ENCODE assay signal across 8 mouse cellular contexts in the genomic region with DNA sequence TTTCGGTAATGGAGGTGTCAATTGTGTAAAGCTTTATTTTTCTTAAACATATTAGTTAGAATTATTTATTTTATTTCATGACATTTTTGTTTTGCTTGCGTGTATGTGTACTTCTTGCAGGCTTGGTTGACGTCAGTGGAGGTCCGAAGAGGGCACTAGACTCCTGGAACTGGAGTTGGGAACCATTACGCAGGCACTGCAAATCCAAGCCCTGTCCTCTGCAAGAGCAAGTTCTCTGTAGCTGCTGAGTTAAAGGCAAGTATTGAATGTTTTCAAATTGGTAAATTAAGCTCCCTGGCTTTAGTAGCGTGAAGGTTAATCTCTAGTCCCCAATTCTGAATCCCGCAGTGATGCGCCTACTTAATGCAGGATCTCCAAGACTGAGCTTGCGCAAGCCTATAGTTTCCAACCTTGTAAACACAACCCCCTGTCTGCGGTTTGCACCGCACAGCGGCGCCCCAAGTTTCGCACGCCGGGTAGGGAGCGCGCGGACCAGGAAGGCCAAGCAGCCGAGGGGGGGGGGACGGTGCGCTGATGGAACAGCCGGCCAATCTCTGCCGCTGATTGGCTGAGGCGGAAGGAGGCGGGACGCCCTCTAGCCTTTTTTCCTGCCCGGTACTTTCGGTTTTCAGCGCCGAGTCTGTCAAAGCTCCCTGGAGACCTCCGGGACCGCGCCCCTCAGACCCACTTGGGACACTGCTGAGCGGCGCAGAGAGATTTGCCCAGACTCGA. TPM values are rescaled to one million over a fixed set of nuclear protein-coding genes. Genes with fewer than 3 reads are reported as not detected.
DNase-seq lines count a peak whose midpoint lies in the region; ATAC-seq and TF ChIP-seq lines count a peak whose summit lies in the region.

A gene (plus strand): TSS at position 581 of the 732 bp plus-strand sequence.

- peak within 1 kb of the TSS; percentile 87 for H3K4me2 ChIP-seq in kidney, embryonic 15.5 days

- WGBS in heart, embryonic 10.5 days, result 5% methylated on average over 37 of the region's 37 CpGs
- 4% methylated on average over 36 of the region's 37 CpGs for WGBS in kidney, embryonic 15.5 days

- H3K27me3 ChIP-seq in heart, embryonic 10.5 days (ENCODE audit: insufficient read depth, poor library complexity, severe bottlenecking), result no peaks in the 10 kb centered on the region
- no peaks in the 10 kb centered on the region for H3K27me3 ChIP-seq in kidney, embryonic 15.5 days

- TF ChIP-seq POLR2A in bone marrow macrophage, adult 2 months (IDR thresholded peaks at IDR 0.05; ENCODE audit: borderline replicate concordance, low read depth, low read length), result no peak
- peak; percentile 69 for TF ChIP-seq POLR2A in embryonic fibroblast, embryonic 13.5 days (IDR thresholded peaks at IDR 0.05; ENCODE audit: low read depth, low read length)

- peaks cover 12% of the 10 kb centered on the region for H3K4me1 ChIP-seq in bone marrow macrophage, adult 2 months (ENCODE audit: control insufficient read depth, insufficient read depth, low read length)
- 0 out of 2 replicates have a peak, but pooled peaks cover 3% of the 10 kb centered on the region for H3K4me1 ChIP-seq in embryonic fibroblast, embryonic 13.5 days (ENCODE audit: control insufficient read depth, insufficient read depth, low read length)
- no peaks in the 10 kb centered on the region for H3K4me1 ChIP-seq in heart, embryonic 10.5 days
- H3K4me1 ChIP-seq in kidney, embryonic 15.5 days, result peaks cover 10% of the 10 kb centered on the region

- peak; percentile 95 for ATAC-seq in kidney, embryonic 15.5 days (replicated peaks; ENCODE audit: low FRiP score)
- peak; percentile 82 for ATAC-seq in monocyte, adult 5-6 weeks (replicated peaks; ENCODE audit: insufficient number of reproducible peaks, low FRiP score, low TSS enrichment, poor library complexity, severe bottlenecking)

- H3K9ac ChIP-seq in kidney, embryonic 15.5 days, result peak within 1 kb of the TSS; percentile 70

- peak within 1 kb of the TSS; percentile 73 for H3K4me3 ChIP-seq in bone marrow macrophage, adult 2 months (ENCODE audit: insufficient read depth, low read length)
- peak within 1 kb of the TSS; percentile 96 for H3K4me3 ChIP-seq in embryonic fibroblast, embryonic 13.5 days (ENCODE audit: insufficient read depth, low read length)
- peak within 1 kb of the TSS; percentile 93 for H3K4me3 ChIP-seq in heart, embryonic 10.5 days
- H3K4me3 ChIP-seq in kidney, embryonic 15.5 days (replicated peaks), result peak within 1 kb of the TSS; percentile 94

- peaks cover 3% of the 10 kb centered on the region; the same call in 1 of the 2 replicates for H3K36me3 ChIP-seq in heart, embryonic 10.5 days
- H3K36me3 ChIP-seq in kidney, embryonic 15.5 days, result no peaks in the 10 kb centered on the region; the same call in 1 of the 2 replicates

- DNase-seq in A20 (ENCODE audit: low read depth, low spot score) (peak; percentile 96), liver (peak; percentile 96)
- peak; percentile 96 for DNase-seq in heart, embryonic 10.5 days (ENCODE audit: low spot score)
- DNase-seq in spleen, postnatal 4 days (ENCODE audit: low spot score in 2 of 2), result peak; percentile 87 to 94

- peak within 1 kb of the TSS; percentile 57 for H3K27ac ChIP-seq in bone marrow macrophage, adult 2 months (ENCODE audit: insufficient read depth, low read depth, low read length)
- H3K27ac ChIP-seq in embryonic fibroblast, embryonic 13.5 days (ENCODE audit: insufficient read depth, low read length), result peak within 1 kb of the TSS; percentile 29
- peak within 1 kb of the TSS; percentile 88 for H3K27ac ChIP-seq in heart, embryonic 10.5 days
- peak within 1 kb of the TSS; percentile 79 for H3K27ac ChIP-seq in kidney, embryonic 15.5 days

- no peaks in the 10 kb centered on the region for H3K9me3 ChIP-seq in heart, embryonic 10.5 days
- no peaks in the 10 kb centered on the region for H3K9me3 ChIP-seq in kidney, embryonic 15.5 days (replicated peaks)

- TF ChIP-seq CTCF in bone marrow macrophage, adult 2 months (IDR thresholded peaks at IDR 0.05; ENCODE audit: low read depth, low read length), result no peak
- no peak for TF ChIP-seq CTCF in embryonic fibroblast, embryonic 13.5 days (IDR thresholded peaks at IDR 0.05; ENCODE audit: borderline replicate concordance, insufficient read depth, low read length)

RNA-seq across cellular contexts. Expression of the gene that starts here (rescaled TPM):
- 127 and 140 TPM in 2 replicates for polyA plus RNA-seq in bone marrow macrophage, adult 2 months (2012; ENCODE audit: insufficient read depth, insufficient read length, missing spikeins)
- polyA plus RNA-seq in embryonic fibroblast, embryonic 13.5 days (2011; ENCODE audit: insufficient read length, low read depth, missing spikeins), result 45.4 and 68.0 TPM in 2 replicates
- polyA plus RNA-seq in heart, embryonic 10.5 days (2016; fragmentation: Nextera tagmentation; extraction: Ambion mirVana), result 17.9 and 25.8 TPM in 2 replicates
- 18.8 and 20.4 TPM in 2 replicates for polyA plus RNA-seq in kidney, embryonic 15.5 days (2015; fragmentation: Nextera tagmentation; extraction: Ambion mirVana)
- total RNA-seq in monocyte, adult 5-6 weeks (2017), result 167 to 238 TPM (median 182 TPM) in 3 replicates

Comparison
In these comparisons a context has a peak if more than half of its experiments do, and no peak if none do; other contexts are left out.
1. Peak in every context shown above with its lines: DNase-seq, ATAC-seq, H3K4me3 ChIP-seq and H3K27ac ChIP-seq.
2. H3K27ac ChIP-seq: peak in every context shown above with its lines; median percentile 88 in heart, embryonic 10.5 days; 79 in kidney, embryonic 15.5 days; 57 in bone marrow macrophage, adult 2 months; 29 in embryonic fibroblast, embryonic 13.5 days.